Mouse (Mus musculus): Measurements from ENCODE around the gene Atg16l1. TPM values are rescaled to one million over a fixed set of nuclear protein-coding genes. Genes with fewer than 3 reads are reported as not detected.

Atg16l1 gene
- total and polyA plus RNA-seq, 2 experiments from 2014 or later: 54.2 to 72.9 TPM

DNA sequence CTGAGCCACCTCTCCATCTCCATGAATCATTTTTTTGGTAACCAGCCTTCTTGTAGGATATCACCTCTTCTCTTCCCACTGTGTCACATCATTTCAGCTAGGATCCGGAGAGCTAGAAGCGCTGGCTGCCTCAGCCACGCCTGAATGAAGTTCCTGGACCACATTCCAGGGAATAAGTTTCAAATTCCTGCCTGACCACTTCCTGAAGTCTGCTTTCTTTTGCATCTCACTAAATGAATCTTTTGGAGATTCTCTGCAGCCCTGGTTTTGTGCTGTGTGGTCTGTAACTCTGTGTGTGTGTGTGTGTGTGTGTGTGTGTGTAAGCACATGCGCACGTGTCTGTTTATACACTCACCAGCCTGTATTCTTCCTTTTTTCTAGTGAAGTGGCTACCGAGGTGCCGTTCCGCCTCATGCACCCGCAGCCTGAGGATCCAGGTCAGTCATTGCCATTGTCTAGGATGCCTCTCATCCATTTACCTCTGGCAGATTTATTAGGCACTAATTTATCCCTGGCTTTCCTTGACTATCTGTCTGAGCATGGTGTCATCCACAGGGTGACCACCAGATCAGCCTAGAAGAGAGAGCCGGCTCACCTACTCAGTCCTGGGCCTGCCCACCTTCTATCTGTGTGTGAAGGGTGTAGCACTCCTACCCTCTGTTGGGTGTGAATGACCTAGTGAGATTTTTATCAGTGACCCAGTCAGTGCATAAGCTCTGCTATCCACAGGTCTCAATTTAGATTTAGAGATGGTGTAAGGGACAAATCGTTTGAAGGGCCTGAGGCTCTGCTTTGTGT is 84.9 kb downstream of the Atg16l1 start:
- H3K27me3 ChIP-seq (ENCODE audit: insufficient read depth, low read length): no peaks in the 10 kb centered on the region
- DNase-seq (ENCODE audit: low spot score) (no peak), ATAC-seq (no peak)
- H3K27ac ChIP-seq: no peak overlapping the region
- H3K36me3 ChIP-seq (ENCODE audit: insufficient read depth, low read length): no peaks in the 10 kb centered on the region
- no peaks in the 10 kb centered on the region for H3K4me1 ChIP-seq (ENCODE audit: insufficient read depth, low read length)
- H3K9ac ChIP-seq (replicated peaks; ENCODE audit: low read length): no peak overlapping the region
- TF ChIP-seq CTCF (IDR thresholded peaks at IDR 0.05; ENCODE audit: low read depth): no peak
- H3K9me3 ChIP-seq (ENCODE audit: low read length): no peaks in the 10 kb centered on the region
- no peak overlapping the region for H3K4me3 ChIP-seq (ENCODE audit: low read length)
- WGBS: 86% methylated on average over 11 of the region's 11 CpGs
- H3K4me2 ChIP-seq (ENCODE audit: low read depth, low read length): no peak overlapping the region

Other genes starting within 250 kb of the Atg16l1 start
- gene Neu2, start 246.0 kb upstream of the Atg16l1 start, total RNA-seq (2014; rRNA removed): 0.10 and 5.8 TPM in 2 replicates
- 0.85 and 1.2 TPM in 2 replicates for gene Neu2, start 246.0 kb upstream of the Atg16l1 start, polyA plus RNA-seq (2015; fragmentation: Nextera tagmentation; extraction: Ambion mirVana)
- gene Ngef, start 182.0 kb upstream of the Atg16l1 start, total RNA-seq (2014; rRNA removed): 42.1 and 49.1 TPM in 2 replicates
- gene Ngef, start 182.0 kb upstream of the Atg16l1 start, polyA plus RNA-seq (2015; fragmentation: Nextera tagmentation; extraction: Ambion mirVana): 32.4 and 35.6 TPM in 2 replicates
- gene Inpp5d, start 135.6 kb upstream of the Atg16l1 start, total RNA-seq (2014; rRNA removed): 7.4 and 20.1 TPM in 2 replicates
- 2.1 and 2.3 TPM in 2 replicates for gene Inpp5d, start 135.6 kb upstream of the Atg16l1 start, polyA plus RNA-seq (2015; fragmentation: Nextera tagmentation; extraction: Ambion mirVana)
- 0.11 and 1.4 TPM in 2 replicates for gene Sag, start 47.8 kb downstream of the Atg16l1 start, total RNA-seq (2014; rRNA removed)
- gene Sag, start 47.8 kb downstream of the Atg16l1 start, polyA plus RNA-seq (2015; fragmentation: Nextera tagmentation; extraction: Ambion mirVana): 1.3 and 1.4 TPM in 2 replicates
- gene Dgkd, start 97.4 kb downstream of the Atg16l1 start, total RNA-seq (2014; rRNA removed): 71.0 and 78.0 TPM in 2 replicates
- gene Dgkd, start 97.4 kb downstream of the Atg16l1 start, polyA plus RNA-seq (2015; fragmentation: Nextera tagmentation; extraction: Ambion mirVana): 33.5 and 36.1 TPM in 2 replicates

Measured in hindbrain, postnatal 0 days (tissue).